Mouse (Mus musculus): ENCODE measurements around the gene Dnaic1. TPM values are rescaled to one million over a fixed set of nuclear protein-coding genes. Genes with fewer than 3 reads are reported as not detected.

Dnaic1 gene
- 0.87 and 1.0 TPM in 2 replicates for polyA plus RNA-seq (2015; fragmentation: Nextera tagmentation; extraction: Ambion mirVana)

GRCm38 (mm10) chr4:41569411-41569885 lies at the start of gene Dnaic1, which contains the start of gene Fam219a:
Gene Dnaic1, plus strand, starts transcription at chr4:41569775.
Gene Fam219a, minus strand, starts transcription at chr4:41569538.
- H3K9ac ChIP-seq = peak within 1 kb of the TSS; percentile 95
- H3K27me3 ChIP-seq = no peaks in the 10 kb centered on the region
- no peaks in the 10 kb centered on the region for H3K9me3 ChIP-seq
- no peaks in the 10 kb centered on the region for H3K36me3 ChIP-seq
- under 1% methylated on average over 41 of the region's 41 CpGs for WGBS
- peak; percentile 97 for ATAC-seq (ENCODE audit: low read depth)
- H3K4me2 ChIP-seq = peak within 1 kb of the TSS; percentile 75
- peak within 1 kb of the TSS; percentile 87 for H3K4me3 ChIP-seq
- peak within 1 kb of the TSS; percentile 97 for H3K27ac ChIP-seq (replicated peaks)
- H3K4me1 ChIP-seq (replicated peaks) = peaks cover 56% of the 10 kb centered on the region

- no peak overlapping the region for H3K4me2 ChIP-seq
- no peak overlapping the region for H3K4me3 ChIP-seq
- H3K4me1 ChIP-seq (replicated peaks) = 0 out of 2 replicates have a peak, but pooled peaks cover 3% of the 10 kb centered on the region
- WGBS = 41% methylated on average over 14 of the region's 14 CpGs
- H3K9ac ChIP-seq = no peak overlapping the region
- H3K9me3 ChIP-seq = no peaks in the 10 kb centered on the region
- ATAC-seq (ENCODE audit: low read depth) = no peak
- H3K36me3 ChIP-seq = peaks cover 43% of the 10 kb centered on the region
- no peak overlapping the region for H3K27ac ChIP-seq (replicated peaks)
- H3K27me3 ChIP-seq = no peaks in the 10 kb centered on the region
These were observed 48.9 kb upstream of the Dnaic1 start for GRCm38 (mm10) chr4:41520641-41521040.

- Histone ChIP-seq H3K36me3 (peaks cover 43% of the 10 kb centered on the region), H3K27me3 (no peaks in the 10 kb centered on the region), H3K9me3 (no peaks in the 10 kb centered on the region), H3K9ac (no peak overlapping the region), H3K4me3 (no peak overlapping the region), H3K4me2 (no peak overlapping the region), H3K27ac (replicated peaks) (no peak overlapping the region), H3K4me1 (replicated peaks) (peaks cover 14% of the 10 kb centered on the region)
- ATAC-seq (ENCODE audit: low read depth) = no peak
- WGBS = 74% methylated on average over 6 of the region's 6 CpGs
These were observed 47.4 kb upstream of the Dnaic1 start for GRCm38 (mm10) chr4:41522136-41522535.

- no peak overlapping the region for H3K27ac ChIP-seq (replicated peaks)
- WGBS = 61% methylated on average over 5 of the region's 5 CpGs
- H3K4me3 ChIP-seq = no peak overlapping the region
- ATAC-seq (ENCODE audit: low read depth) = no peak
- H3K27me3 ChIP-seq = no peaks in the 10 kb centered on the region
- peaks cover 21% of the 10 kb centered on the region for H3K4me1 ChIP-seq (replicated peaks)
- peaks cover 43% of the 10 kb centered on the region for H3K36me3 ChIP-seq
- no peak overlapping the region for H3K9ac ChIP-seq
- no peaks in the 10 kb centered on the region for H3K9me3 ChIP-seq
- H3K4me2 ChIP-seq = no peak overlapping the region
These were observed 46.8 kb upstream of the Dnaic1 start for GRCm38 (mm10) chr4:41522788-41523187.

- H3K27me3 ChIP-seq = no peaks in the 10 kb centered on the region
- H3K36me3 ChIP-seq = peaks cover 35% of the 10 kb centered on the region
- H3K9me3 ChIP-seq = no peaks in the 10 kb centered on the region
- H3K4me3 ChIP-seq = no peak overlapping the region
- no peak overlapping the region for H3K9ac ChIP-seq
- no peak for ATAC-seq (ENCODE audit: low read depth)
- no peak overlapping the region for H3K4me2 ChIP-seq
- WGBS = 77% methylated on average over 7 of the region's 7 CpGs
- peaks cover 31% of the 10 kb centered on the region for H3K4me1 ChIP-seq (replicated peaks)
- no peak overlapping the region for H3K27ac ChIP-seq (replicated peaks)
These were observed 45.7 kb upstream of the Dnaic1 start for GRCm38 (mm10) chr4:41523839-41524238.

GRCm38 (mm10) chr4:41524829-41525228 lies 44.7 kb upstream of the Dnaic1 start:
- ATAC-seq (ENCODE audit: low read depth) = no peak
- no peak overlapping the region for H3K9ac ChIP-seq
- no peaks in the 10 kb centered on the region for H3K9me3 ChIP-seq
- H3K4me3 ChIP-seq = no peak overlapping the region
- peaks cover 36% of the 10 kb centered on the region for H3K4me1 ChIP-seq (replicated peaks)
- peaks cover 25% of the 10 kb centered on the region for H3K36me3 ChIP-seq
- H3K27ac ChIP-seq (replicated peaks) = no peak overlapping the region
- WGBS = 74% methylated on average over 9 of the region's 9 CpGs
- no peak overlapping the region for H3K4me2 ChIP-seq
- H3K27me3 ChIP-seq = no peaks in the 10 kb centered on the region

GRCm38 (mm10) chr4:41526553-41526952 lies 43.0 kb upstream of the Dnaic1 start:
- Histone ChIP-seq H3K36me3 (peaks cover 15% of the 10 kb centered on the region), H3K4me1 (replicated peaks) (peaks cover 52% of the 10 kb centered on the region), H3K4me2 (peak overlapping the region; percentile 4; the same call in 1 of the 2 replicates), H3K27ac (replicated peaks) (peak overlapping the region; percentile 57; the same call in 1 of the 2 replicates), H3K9ac (peak overlapping the region; percentile 51), H3K9me3 (no peaks in the 10 kb centered on the region), H3K27me3 (no peaks in the 10 kb centered on the region), H3K4me3 (no peak overlapping the region)
- no peak for ATAC-seq (ENCODE audit: low read depth)
- WGBS = 22% methylated on average over 7 of the region's 7 CpGs

- peak overlapping the region; percentile 57 for H3K27ac ChIP-seq (replicated peaks)
- 16% methylated on average over 13 of the region's 13 CpGs for WGBS
- no peaks in the 10 kb centered on the region for H3K27me3 ChIP-seq
- peak overlapping the region; percentile 4; the same call in 1 of the 2 replicates for H3K4me2 ChIP-seq
- H3K4me3 ChIP-seq = no peak overlapping the region
- no peaks in the 10 kb centered on the region for H3K9me3 ChIP-seq
- H3K4me1 ChIP-seq (replicated peaks) = peaks cover 57% of the 10 kb centered on the region
- peaks cover 10% of the 10 kb centered on the region for H3K36me3 ChIP-seq
- peak overlapping the region; percentile 51 for H3K9ac ChIP-seq
- no peak for ATAC-seq (ENCODE audit: low read depth)
These were observed 42.5 kb upstream of the Dnaic1 start for GRCm38 (mm10) chr4:41527076-41527475.

DNA sequence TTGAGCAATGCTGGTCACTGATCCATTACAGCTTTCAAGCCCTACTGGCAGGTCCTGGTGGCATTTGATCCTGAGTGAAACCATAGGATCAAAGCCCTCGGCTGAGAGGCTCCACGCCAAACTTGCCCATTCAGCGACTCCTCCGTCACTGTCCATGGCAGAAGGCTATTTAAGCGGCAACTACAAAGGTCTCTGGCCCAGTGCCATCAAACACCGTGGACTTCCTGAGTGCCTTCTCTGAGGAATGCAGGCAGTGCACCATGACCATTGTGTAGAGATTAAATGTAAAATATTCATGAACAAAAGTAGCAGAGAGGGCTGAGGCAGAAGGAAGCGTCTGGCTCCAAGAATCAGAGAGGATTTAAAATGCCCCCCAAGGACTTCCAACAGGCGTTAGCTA lies 41.6 kb upstream of the Dnaic1 start:
- Histone ChIP-seq H3K4me3 (no peak overlapping the region), H3K4me1 (replicated peaks) (peaks cover 61% of the 10 kb centered on the region), H3K9me3 (no peaks in the 10 kb centered on the region), H3K9ac (peak overlapping the region; percentile 5; the same call in 1 of the 2 replicates), H3K27me3 (no peaks in the 10 kb centered on the region), H3K36me3 (peaks cover 5% of the 10 kb centered on the region; the same call in 1 of the 2 replicates), H3K27ac (replicated peaks) (peak overlapping the region; percentile 57; the same call in 1 of the 2 replicates), H3K4me2 (no peak overlapping the region)
- ATAC-seq (ENCODE audit: low read depth) = peak; percentile 10; the same call in 1 of the 2 replicates
- 10% methylated on average over 8 of the region's 8 CpGs for WGBS

DNA sequence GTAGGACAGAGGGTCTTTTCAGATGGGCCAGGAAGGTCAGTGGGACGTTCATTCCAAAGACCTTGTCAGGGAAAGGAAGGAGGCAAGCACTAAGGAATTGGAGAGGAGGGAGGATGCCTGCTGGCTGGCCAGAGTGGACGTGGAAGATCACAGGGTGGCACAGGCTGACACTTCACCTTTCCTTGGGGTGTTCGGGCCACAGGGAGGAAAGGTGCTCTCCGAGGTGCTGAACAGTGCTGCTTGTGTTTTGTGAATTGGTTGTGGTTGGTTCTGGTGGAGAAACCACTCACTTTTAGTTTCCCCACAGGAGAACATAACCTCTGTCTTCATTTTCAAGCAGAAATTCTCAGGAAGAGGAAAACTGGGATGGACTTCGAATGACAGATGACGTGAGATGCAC lies 37.2 kb upstream of the Dnaic1 start:
- Histone ChIP-seq H3K9me3 (no peaks in the 10 kb centered on the region), H3K9ac (no peak overlapping the region), H3K27ac (replicated peaks) (no peak overlapping the region), H3K4me1 (replicated peaks) (peaks cover 52% of the 10 kb centered on the region), H3K27me3 (no peaks in the 10 kb centered on the region), H3K36me3 (no peaks in the 10 kb centered on the region), H3K4me2 (no peak overlapping the region), H3K4me3 (no peak overlapping the region)
- no peak for ATAC-seq (ENCODE audit: low read depth)
- 38% methylated on average over 6 of the region's 6 CpGs for WGBS

DNA sequence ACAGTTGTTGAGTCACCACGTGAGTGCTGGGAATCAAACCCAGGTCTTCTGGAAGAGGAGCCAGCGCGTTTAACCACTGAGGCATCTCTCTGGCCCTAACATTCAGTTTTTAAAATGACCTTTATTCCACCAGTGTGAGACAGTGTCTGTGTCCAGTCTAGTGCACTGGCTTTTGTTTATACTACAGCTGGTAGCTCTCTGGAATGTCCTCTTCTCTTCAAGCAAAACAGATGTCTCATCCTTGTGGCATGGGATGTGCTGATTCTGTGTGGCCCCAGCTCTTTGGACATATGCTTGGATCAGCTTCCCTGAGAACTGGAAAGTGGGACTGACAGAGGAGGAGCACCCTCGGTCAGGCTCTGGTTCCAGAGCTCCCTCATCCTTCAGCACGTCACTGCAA lies 34.7 kb upstream of the Dnaic1 start:
- Histone ChIP-seq H3K9ac (no peak overlapping the region), H3K27me3 (no peaks in the 10 kb centered on the region), H3K9me3 (no peaks in the 10 kb centered on the region), H3K4me1 (replicated peaks) (peaks cover 33% of the 10 kb centered on the region), H3K27ac (replicated peaks) (no peak overlapping the region), H3K4me2 (no peak overlapping the region), H3K36me3 (no peaks in the 10 kb centered on the region), H3K4me3 (no peak overlapping the region)
- 77% methylated on average over 5 of the region's 5 CpGs for WGBS
- no peak for ATAC-seq (ENCODE audit: low read depth)

DNA sequence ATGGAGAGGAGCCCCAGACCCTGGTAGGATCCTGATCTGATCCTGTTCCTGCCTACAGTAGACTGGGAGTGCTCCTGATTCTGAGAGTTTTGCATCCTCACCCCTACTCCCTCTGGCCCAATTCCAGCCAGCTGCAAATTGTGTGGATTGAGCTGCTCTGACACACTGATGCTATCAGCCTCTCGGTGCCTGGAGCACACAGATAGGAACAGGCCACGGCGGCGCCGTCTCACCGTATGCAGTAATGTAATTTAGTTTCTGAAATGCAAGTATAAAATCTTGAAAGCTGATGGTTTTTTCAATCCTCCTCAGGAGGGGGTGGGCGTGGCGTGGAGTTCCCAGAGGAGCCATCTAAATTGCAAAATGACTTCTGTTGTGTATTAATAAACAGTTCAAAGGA lies 27.4 kb upstream of the Dnaic1 start:
- Histone ChIP-seq H3K36me3 (no peaks in the 10 kb centered on the region), H3K27ac (replicated peaks) (peak overlapping the region; percentile 64; the same call in 1 of the 2 replicates), H3K4me2 (no peak overlapping the region), H3K4me3 (no peak overlapping the region), H3K4me1 (replicated peaks) (peaks cover 39% of the 10 kb centered on the region), H3K9me3 (no peaks in the 10 kb centered on the region), H3K27me3 (no peaks in the 10 kb centered on the region), H3K9ac (no peak overlapping the region)
- WGBS = 70% methylated on average over 8 of the region's 8 CpGs
- no peak for ATAC-seq (ENCODE audit: low read depth)

GRCm38 (mm10) chr4:41545985-41546384 lies 23.6 kb upstream of the Dnaic1 start:
- Histone ChIP-seq H3K9me3 (no peaks in the 10 kb centered on the region), H3K27ac (replicated peaks) (no peak overlapping the region), H3K4me2 (no peak overlapping the region), H3K4me3 (no peak overlapping the region), H3K4me1 (replicated peaks) (peaks cover 40% of the 10 kb centered on the region), H3K36me3 (no peaks in the 10 kb centered on the region), H3K27me3 (no peaks in the 10 kb centered on the region), H3K9ac (no peak overlapping the region)
- WGBS = 18% methylated on average over 8 of the region's 8 CpGs
- ATAC-seq (ENCODE audit: low read depth) = peak; percentile 37; the same call in 1 of the 2 replicates
